Mouse (Mus musculus) limb, embryonic 13.5 days (tissue): ENCODE results near the gene Crnn. TPM values are rescaled to one million over a fixed set of nuclear protein-coding genes. Genes with fewer than 3 reads are reported as not detected.

ENCODE experiments used
- ATAC-seq: fragments of 200-750 bp; cut with Nextera tagmentation; 2 replicates; pipeline ENCODE4 v1.8.0; 2017; ENCODE audit warnings: low read depth, moderate number of reproducible peaks, moderate TSS enrichment; ENCODE audit not compliant: low FRiP score
- H3K27ac ChIP-seq: fragments of 300-500 bp; sonication (generic); 2 replicates; pipeline ENCODE4 v1.5.1; 2015; ENCODE audit warnings: inconsistent platforms, mild to moderate bottlenecking, moderate library complexity
- H3K27me3 ChIP-seq: fragments of 300-500 bp; sonication (generic); 2 replicates; pipeline ENCODE4 v1.6.1; 2015; ENCODE audit warnings: mild to moderate bottlenecking, inconsistent platforms
- H3K36me3 ChIP-seq: fragments of 300-500 bp; sonication (generic); 2 replicates; pipeline ENCODE4 v1.6.1; 2015; ENCODE audit warnings: inconsistent platforms, mild to moderate bottlenecking, moderate library complexity
- H3K4me1 ChIP-seq: fragments of 300-500 bp; sonication (generic); 2 replicates; pipeline ENCODE4 v1.6.1; 2015; ENCODE audit warnings: inconsistent platforms
- H3K4me2 ChIP-seq: fragments of 300-500 bp; sonication (generic); replicated peaks from 2 replicates; pipeline ENCODE4 v1.6.1; 2015; ENCODE audit warnings: inconsistent platforms, mild to moderate bottlenecking, moderate library complexity
- H3K4me3 ChIP-seq: fragments of 300-500 bp; sonication (generic); 2 replicates; pipeline ENCODE4 v1.5.1; 2015; ENCODE audit warnings: moderate library complexity, mild to moderate bottlenecking, inconsistent platforms
- H3K9ac ChIP-seq: fragments of 300-500 bp; sonication (generic); 2 replicates; pipeline ENCODE4 v1.6.1; 2015; ENCODE audit warnings: mild to moderate bottlenecking, inconsistent platforms
- H3K9me3 ChIP-seq: fragments of 300-500 bp; sonication (generic); 2 replicates; pipeline ENCODE4 v1.6.1; 2016; ENCODE audit warnings: inconsistent platforms
- WGBS: fragments of 180-500 bp; shearing (Covaris S2); methylation state at CpG from one replicate; pipeline ENCODE4 v1.1.7; 2015; 5-methylcytosine and 5-hydroxymethylcytosine counted together
- polyA plus RNA-seq: library from polyadenylated mRNA; unstranded; fragments of >200 nt; fragmentation: Nextera tagmentation; extraction: Ambion mirVana; gene quantifications from 2 replicates; pipeline ENCODE4 v1.2.1, GENCODE M21; 2015

Crnn gene
- polyA plus RNA-seq, result not detected in 2 replicates

GRCm38 (mm10) chr3:93144510-93145051 is at the start of gene Crnn:
Gene Crnn (plus strand): TSS chr3:93144787.
- no peaks in the 10 kb centered on the region for H3K4me1 ChIP-seq
- no peak for ATAC-seq
- H3K27ac ChIP-seq, result no peak within 1 kb of the TSS
- WGBS, result 39% methylated on average over 1 of the region's 1 CpGs
- H3K4me2 ChIP-seq, result no peak within 1 kb of the TSS
- H3K27me3 ChIP-seq, result no peaks in the 10 kb centered on the region
- no peak within 1 kb of the TSS for H3K4me3 ChIP-seq
- no peaks in the 10 kb centered on the region for H3K36me3 ChIP-seq
- H3K9me3 ChIP-seq, result no peaks in the 10 kb centered on the region
- H3K9ac ChIP-seq, result no peak within 1 kb of the TSS

DNA sequence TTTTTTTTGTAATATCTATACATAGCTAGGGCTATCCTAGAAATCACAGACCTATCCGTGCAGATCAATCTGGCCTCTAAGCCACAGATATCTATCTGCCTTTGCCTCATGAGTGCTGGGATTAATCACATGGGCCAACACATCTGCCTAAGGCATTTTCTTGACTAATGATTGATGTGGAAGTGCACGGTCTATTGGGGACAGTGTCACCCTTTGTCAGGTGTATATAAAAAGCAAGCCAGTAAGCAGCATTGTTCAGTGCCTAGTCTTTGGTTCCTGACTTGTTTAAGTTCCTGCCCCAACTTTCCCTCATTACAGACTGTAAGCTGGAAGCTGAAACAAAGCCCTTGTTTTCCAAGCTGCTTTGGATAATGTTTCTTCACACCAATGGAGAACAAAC is 48.1 kb upstream of the Crnn start:
- no peak overlapping the region for H3K4me3 ChIP-seq
- H3K4me2 ChIP-seq, result no peak overlapping the region
- H3K27ac ChIP-seq, result no peak overlapping the region
- H3K36me3 ChIP-seq, result no peaks in the 10 kb centered on the region
- no peaks in the 10 kb centered on the region for H3K27me3 ChIP-seq
- 81% methylated on average over 2 of the region's 2 CpGs for WGBS
- no peak overlapping the region for H3K9ac ChIP-seq
- no peaks in the 10 kb centered on the region for H3K9me3 ChIP-seq
- no peaks in the 10 kb centered on the region for H3K4me1 ChIP-seq
- ATAC-seq, result no peak

DNA sequence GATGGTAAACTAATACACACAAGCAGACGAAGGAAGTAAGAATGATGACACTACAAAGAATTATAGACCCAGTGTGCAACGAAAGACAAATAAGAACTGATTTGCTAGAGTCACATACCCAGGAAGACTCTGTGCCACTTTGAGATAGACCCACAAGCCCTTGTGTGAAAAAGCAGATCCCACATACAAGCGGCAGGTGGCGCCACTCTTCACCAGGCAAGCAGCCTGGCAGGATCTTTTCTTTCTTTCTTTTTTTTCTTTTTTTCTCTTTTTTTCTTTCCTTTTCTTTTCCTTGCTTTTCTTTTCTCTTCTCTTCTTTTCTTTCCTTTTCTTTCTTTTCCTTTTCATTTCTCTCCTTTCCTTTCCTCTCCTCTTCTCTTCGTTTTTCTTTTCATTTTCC is 32.9 kb upstream of the Crnn start:
- no peaks in the 10 kb centered on the region for H3K4me1 ChIP-seq
- H3K9ac ChIP-seq, result no peak overlapping the region
- H3K27ac ChIP-seq, result no peak overlapping the region
- no peaks in the 10 kb centered on the region for H3K9me3 ChIP-seq
- 35% methylated on average over 5 of the region's 5 CpGs for WGBS
- no peaks in the 10 kb centered on the region for H3K27me3 ChIP-seq
- no peak overlapping the region for H3K4me2 ChIP-seq
- no peak overlapping the region for H3K4me3 ChIP-seq
- no peak for ATAC-seq
- no peaks in the 10 kb centered on the region for H3K36me3 ChIP-seq

DNA sequence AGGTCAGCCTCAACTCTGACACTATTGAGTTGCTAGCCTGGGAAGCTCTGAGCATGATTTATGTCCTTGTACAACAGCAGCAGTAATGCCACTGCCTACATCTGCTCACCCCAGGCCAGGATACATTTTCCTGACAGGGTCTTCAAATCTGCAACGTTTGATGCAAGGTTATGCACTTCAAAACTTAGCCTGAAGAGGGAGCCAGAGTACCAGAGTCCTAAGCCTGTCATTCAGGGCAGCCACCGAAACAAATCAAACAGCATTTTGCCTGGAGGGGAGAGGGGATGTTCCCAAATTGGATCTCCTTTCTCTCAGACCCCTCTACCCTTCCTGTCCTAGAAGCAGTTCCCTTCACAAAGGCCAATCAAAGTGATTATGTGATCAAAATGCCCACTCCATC is 30.1 kb upstream of the Crnn start:
- H3K4me2 ChIP-seq, result no peak overlapping the region
- no peaks in the 10 kb centered on the region for H3K27me3 ChIP-seq
- no peaks in the 10 kb centered on the region for H3K4me1 ChIP-seq
- no peak for ATAC-seq
- no peak overlapping the region for H3K27ac ChIP-seq
- H3K36me3 ChIP-seq, result no peaks in the 10 kb centered on the region
- H3K9ac ChIP-seq, result no peak overlapping the region
- no peaks in the 10 kb centered on the region for H3K9me3 ChIP-seq
- WGBS, result 1% methylated on average over 2 of the region's 2 CpGs
- H3K4me3 ChIP-seq, result no peak overlapping the region

DNA sequence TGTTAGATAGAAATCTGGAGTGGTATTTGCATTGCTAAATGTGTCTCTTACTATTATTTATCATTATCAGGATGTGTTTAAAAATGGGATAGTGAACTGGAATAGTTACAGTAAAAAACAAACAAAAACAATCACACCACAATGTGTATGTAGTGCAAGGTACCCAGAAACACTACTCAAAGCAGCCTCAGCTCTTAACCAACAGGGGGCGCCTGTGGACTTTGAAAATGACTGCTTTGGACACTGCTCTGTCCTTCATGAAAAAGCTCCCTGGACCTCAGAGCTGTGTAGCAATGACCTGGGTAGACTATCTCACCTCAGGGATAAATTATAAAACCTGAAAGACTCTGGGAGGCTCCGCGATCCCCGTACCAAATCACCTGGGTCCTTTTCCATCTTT is 25.5 kb upstream of the Crnn start:
- no peak for ATAC-seq
- Histone ChIP-seq H3K4me1 (no peaks in the 10 kb centered on the region), H3K9me3 (no peaks in the 10 kb centered on the region), H3K4me3 (no peak overlapping the region), H3K36me3 (no peaks in the 10 kb centered on the region), H3K4me2 (no peak overlapping the region), H3K27me3 (no peaks in the 10 kb centered on the region), H3K9ac (no peak overlapping the region), H3K27ac (no peak overlapping the region)
- 46% methylated on average over 4 of the region's 4 CpGs for WGBS

DNA sequence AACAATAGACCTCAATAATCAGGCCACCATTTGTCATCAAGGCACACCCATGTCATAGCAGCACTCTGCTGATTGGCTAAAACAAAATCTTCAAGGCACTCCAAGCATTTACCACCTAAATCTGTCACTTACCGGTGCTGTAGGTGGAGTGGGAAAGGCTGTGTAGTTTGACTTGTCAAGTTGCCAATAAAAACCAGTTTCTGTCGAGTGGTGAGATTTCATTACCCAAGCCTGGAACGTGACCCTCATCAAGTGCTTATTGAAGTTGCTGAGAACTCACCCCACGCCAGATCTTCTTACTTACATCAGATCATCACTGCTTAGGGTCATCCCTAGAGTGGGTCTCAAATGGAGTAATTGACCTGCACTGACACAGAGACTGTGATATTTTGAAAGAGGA is 16.5 kb upstream of the Crnn start:
- Histone ChIP-seq H3K27ac (no peak overlapping the region), H3K36me3 (no peaks in the 10 kb centered on the region), H3K9me3 (no peaks in the 10 kb centered on the region), H3K4me2 (no peak overlapping the region), H3K27me3 (0 out of 2 replicates have a peak, but pooled peaks cover 3% of the 10 kb centered on the region), H3K9ac (no peak overlapping the region), H3K4me1 (0 out of 2 replicates have a peak, but pooled peaks cover 4% of the 10 kb centered on the region), H3K4me3 (no peak overlapping the region)
- no peak for ATAC-seq
- WGBS, result 11% methylated on average over 4 of the region's 4 CpGs

GRCm38 (mm10) chr3:93129076-93129475 is 15.5 kb upstream of the Crnn start:
- Histone ChIP-seq H3K27me3 (0 out of 2 replicates have a peak, but pooled peaks cover 3% of the 10 kb centered on the region), H3K4me3 (no peak overlapping the region), H3K4me2 (no peak overlapping the region), H3K4me1 (0 out of 2 replicates have a peak, but pooled peaks cover 4% of the 10 kb centered on the region), H3K9ac (no peak overlapping the region), H3K9me3 (no peaks in the 10 kb centered on the region), H3K36me3 (no peaks in the 10 kb centered on the region), H3K27ac (no peak overlapping the region)
- 57% methylated on average over 5 of the region's 5 CpGs for WGBS
- ATAC-seq, result no peak

- ATAC-seq, result no peak
- H3K27me3 ChIP-seq, result no peaks in the 10 kb centered on the region
- WGBS, result 12% methylated on average over 3 of the region's 3 CpGs
- H3K27ac ChIP-seq, result no peak overlapping the region
- H3K9me3 ChIP-seq, result no peaks in the 10 kb centered on the region
- 0 out of 2 replicates have a peak, but pooled peaks cover 4% of the 10 kb centered on the region for H3K4me1 ChIP-seq
- H3K4me2 ChIP-seq, result no peak overlapping the region
- no peaks in the 10 kb centered on the region for H3K36me3 ChIP-seq
- no peak overlapping the region for H3K4me3 ChIP-seq
- no peak overlapping the region for H3K9ac ChIP-seq
Observed at GRCm38 (mm10) chr3:93130460-93130859, 14.1 kb upstream of the Crnn start.

GRCm38 (mm10) chr3:93162502-93162901 is 17.9 kb downstream of the Crnn start:
- Histone ChIP-seq H3K27ac (no peak overlapping the region), H3K4me2 (no peak overlapping the region), H3K27me3 (no peaks in the 10 kb centered on the region), H3K4me1 (peaks cover 11% of the 10 kb centered on the region), H3K9me3 (no peaks in the 10 kb centered on the region), H3K4me3 (no peak overlapping the region), H3K36me3 (no peaks in the 10 kb centered on the region), H3K9ac (no peak overlapping the region)
- WGBS, result 18% methylated on average over 6 of the region's 6 CpGs
- ATAC-seq, result peak; percentile 92

DNA sequence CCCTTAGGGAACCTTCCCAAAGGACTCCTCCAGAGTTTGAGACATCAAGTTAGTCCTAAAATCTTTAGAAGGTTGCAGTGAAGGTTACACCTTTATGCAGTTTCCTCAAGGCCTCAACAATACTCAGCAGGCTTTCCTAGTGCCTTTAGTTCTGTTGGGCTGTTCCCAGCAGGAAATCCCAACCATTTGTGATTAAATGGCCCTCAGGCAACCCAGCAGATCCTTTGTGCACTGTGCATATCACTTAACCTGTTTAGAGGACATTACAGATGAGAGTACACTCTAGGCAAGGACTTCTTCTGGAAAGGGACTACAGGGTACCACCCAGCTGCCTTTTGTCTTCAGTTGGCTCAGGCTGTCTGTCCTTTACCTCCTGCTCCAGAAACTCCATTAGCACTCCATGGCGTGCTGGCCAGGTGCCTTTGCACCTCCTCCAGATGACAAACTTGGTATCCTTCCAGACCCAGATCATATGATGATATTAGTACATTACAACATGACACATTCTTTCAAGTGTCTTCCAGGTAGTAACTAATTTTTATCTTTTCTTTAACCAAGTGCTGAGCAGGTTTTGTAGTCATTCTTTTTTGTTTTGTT is 18.5 kb downstream of the Crnn start:
- WGBS, result 39% methylated on average over 1 of the region's 1 CpGs
- H3K36me3 ChIP-seq, result no peaks in the 10 kb centered on the region
- ATAC-seq, result peak; percentile 46; the same call in 1 of the 2 replicates

GRCm38 (mm10) chr3:93180856-93181255 is 36.3 kb downstream of the Crnn start:
- Histone ChIP-seq H3K9me3 (no peaks in the 10 kb centered on the region), H3K4me2 (no peak overlapping the region), H3K27ac (no peak overlapping the region), H3K36me3 (no peaks in the 10 kb centered on the region), H3K27me3 (no peaks in the 10 kb centered on the region), H3K9ac (no peak overlapping the region), H3K4me1 (no peaks in the 10 kb centered on the region), H3K4me3 (no peak overlapping the region)
- no peak for ATAC-seq
- WGBS, result 93% methylated on average over 4 of the region's 4 CpGs

More for the DNA sequence above, 18.5 kb downstream of the Crnn start:
- Histone ChIP-seq H3K4me2 (0 out of 2 replicates have a peak overlapping the region, but pooled peaks have one; percentile 11), H3K27ac (no peak overlapping the region), H3K4me1 (peaks cover 11% of the 10 kb centered on the region), H3K4me3 (no peak overlapping the region), H3K9ac (no peak overlapping the region), H3K27me3 (no peaks in the 10 kb centered on the region), H3K9me3 (no peaks in the 10 kb centered on the region)

GRCm38 (mm10) chr3:93196978-93197377 is 52.4 kb downstream of the Crnn start, which contains the start of gene Flg2:
Gene Flg2 (plus strand): TSS chr3:93197278.
- Histone ChIP-seq H3K9me3 (0 out of 2 replicates have a peak, but pooled peaks cover 3% of the 10 kb centered on the region), H3K27ac (no peak within 1 kb of the TSS), H3K4me3 (no peak within 1 kb of the TSS), H3K9ac (no peak within 1 kb of the TSS), H3K4me2 (no peak within 1 kb of the TSS), H3K36me3 (no peaks in the 10 kb centered on the region), H3K4me1 (no peaks in the 10 kb centered on the region), H3K27me3 (no peaks in the 10 kb centered on the region)
- WGBS, result 89% methylated on average over 3 of the region's 3 CpGs
- ATAC-seq, result no peak
